Mouse (Mus musculus) heart, embryonic 15.5 days (tissue): Measurements from ENCODE around the gene P2rx2. TPM values are rescaled to one million over a fixed set of nuclear protein-coding genes. Genes with fewer than 3 reads are reported as not detected.

Experiments
- ATAC-seq: fragments of 200-750 bp; cut with Nextera tagmentation; replicated peaks from 2 replicates; pipeline ENCODE4 v1.8.0; 2017; ENCODE audit warnings: low read depth, moderate TSS enrichment; ENCODE audit not compliant: insufficient number of reproducible peaks, insufficient read depth, low FRiP score
- H3K27ac ChIP-seq: fragments of 300-500 bp; sonication (generic); 2 replicates; pipeline ENCODE4 v1.5.1; 2015; ENCODE audit warnings: mild to moderate bottlenecking, inconsistent platforms
- H3K27me3 ChIP-seq: fragments of 300-500 bp; sonication (generic); 2 replicates; pipeline ENCODE4 v1.6.1; 2015; ENCODE audit warnings: inconsistent platforms
- H3K36me3 ChIP-seq: fragments of 300-500 bp; sonication (generic); 2 replicates; pipeline ENCODE4 v1.6.1; 2015; ENCODE audit warnings: mild to moderate bottlenecking, inconsistent platforms
- H3K4me1 ChIP-seq: fragments of 300-500 bp; sonication (generic); replicated peaks from 2 replicates; pipeline ENCODE4 v1.6.1; 2015; ENCODE audit warnings: inconsistent platforms
- H3K4me2 ChIP-seq: fragments of 300-500 bp; sonication (generic); 2 replicates; pipeline ENCODE4 v1.6.1; 2015; ENCODE audit warnings: inconsistent platforms, mild to moderate bottlenecking, moderate library complexity
- H3K4me3 ChIP-seq: fragments of 300-500 bp; sonication (generic); 2 replicates; pipeline ENCODE4 v1.5.1; 2015; ENCODE audit warnings: mild to moderate bottlenecking, inconsistent platforms
- H3K9ac ChIP-seq: fragments of 300-500 bp; sonication (generic); 2 replicates; pipeline ENCODE4 v1.6.1; 2015; ENCODE audit warnings: mild to moderate bottlenecking, inconsistent platforms
- H3K9me3 ChIP-seq: fragments of 300-500 bp; sonication (generic); replicated peaks from 2 replicates; pipeline ENCODE4 v1.6.1; 2016; ENCODE audit warnings: inconsistent platforms
- WGBS: fragments of 180-500 bp; shearing (Covaris S2); methylation state at CpG from one replicate; pipeline ENCODE4 v1.1.7; 2015; ENCODE audit warnings: mixed read lengths; 5-methylcytosine and 5-hydroxymethylcytosine counted together
- polyA plus RNA-seq: library from polyadenylated mRNA; unstranded; fragments of >200 nt; fragmentation: Nextera tagmentation; extraction: Ambion mirVana; gene quantifications from 2 replicates; pipeline ENCODE4 v1.2.1, GENCODE M21; 2015

Gene P2rx2
- 0.50 and 0.68 TPM in 2 replicates for polyA plus RNA-seq

DNA sequence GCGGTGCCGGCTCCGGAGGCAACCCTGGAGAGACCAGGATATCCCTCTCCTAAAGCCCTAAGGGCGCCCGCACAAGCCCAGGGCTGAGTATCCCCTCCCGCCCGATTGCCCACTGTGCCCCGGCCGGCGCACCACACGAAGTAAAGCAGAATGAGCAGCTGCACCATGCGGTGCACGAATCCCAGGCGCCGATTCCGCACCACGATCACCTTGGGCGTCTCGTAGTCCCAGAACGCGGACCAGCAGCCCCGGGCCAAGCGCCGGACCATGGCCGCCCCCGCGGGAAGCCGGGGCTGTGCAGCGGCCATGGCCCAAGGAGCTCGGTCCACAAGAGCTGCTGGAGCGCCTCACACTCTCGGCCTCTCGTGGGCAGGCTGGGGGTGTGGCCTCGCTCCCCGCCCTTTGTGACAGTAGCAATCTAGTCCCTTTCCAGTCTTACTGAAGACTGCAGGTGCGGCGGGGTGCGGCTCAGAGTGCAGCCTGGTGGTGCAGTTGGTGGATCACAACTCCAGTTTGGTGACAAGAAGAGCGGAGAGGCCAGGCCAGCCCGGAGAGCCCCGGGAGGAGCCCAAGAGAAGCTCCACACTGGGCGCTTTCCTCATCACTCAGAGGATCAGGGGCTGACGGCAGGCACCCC is at the start of gene P2rx2:
P2rx2 (minus strand) TSS at position 565 of the 637 bp plus-strand sequence.
- Histone ChIP-seq H3K36me3 (no peaks in the 10 kb centered on the region), H3K9me3 (no peaks in the 10 kb centered on the region), H3K9ac (peak within 1 kb of the TSS; percentile 51), H3K27me3 (peaks cover 51% of the 10 kb centered on the region), H3K4me1 (peaks cover 16% of the 10 kb centered on the region), H3K4me3 (peak within 1 kb of the TSS; percentile 51), H3K27ac (no peak within 1 kb of the TSS), H3K4me2 (peak within 1 kb of the TSS; percentile 91)
- ATAC-seq: peak; percentile 50; the same call in 1 of the 2 replicates
- WGBS: 2% methylated on average over 43 of the region's 43 CpGs

- Histone ChIP-seq H3K4me1 (peaks cover 11% of the 10 kb centered on the region), H3K27me3 (peaks cover 2% of the 10 kb centered on the region; the same call in 1 of the 2 replicates), H3K27ac (no peak overlapping the region), H3K4me3 (no peak overlapping the region), H3K4me2 (no peak overlapping the region), H3K36me3 (no peaks in the 10 kb centered on the region), H3K9ac (no peak overlapping the region), H3K9me3 (no peaks in the 10 kb centered on the region)
- WGBS: 81% methylated on average over 5 of the region's 5 CpGs
- ATAC-seq: no peak
These were observed 49.7 kb upstream of the P2rx2 start for GRCm38 (mm10) chr5:110392727-110393126.

GRCm38 (mm10) chr5:110390631-110391030 is 47.6 kb upstream of the P2rx2 start:
- peaks cover 30% of the 10 kb centered on the region for H3K4me1 ChIP-seq
- H3K36me3 ChIP-seq: no peaks in the 10 kb centered on the region
- WGBS: 77% methylated on average over 4 of the region's 4 CpGs
- H3K27me3 ChIP-seq: peaks cover 5% of the 10 kb centered on the region
- H3K4me2 ChIP-seq: no peak overlapping the region
- H3K27ac ChIP-seq: peak overlapping the region; percentile 29; the same call in 1 of the 2 replicates
- H3K4me3 ChIP-seq: no peak overlapping the region
- no peaks in the 10 kb centered on the region for H3K9me3 ChIP-seq
- no peak overlapping the region for H3K9ac ChIP-seq
- ATAC-seq: no peak

DNA sequence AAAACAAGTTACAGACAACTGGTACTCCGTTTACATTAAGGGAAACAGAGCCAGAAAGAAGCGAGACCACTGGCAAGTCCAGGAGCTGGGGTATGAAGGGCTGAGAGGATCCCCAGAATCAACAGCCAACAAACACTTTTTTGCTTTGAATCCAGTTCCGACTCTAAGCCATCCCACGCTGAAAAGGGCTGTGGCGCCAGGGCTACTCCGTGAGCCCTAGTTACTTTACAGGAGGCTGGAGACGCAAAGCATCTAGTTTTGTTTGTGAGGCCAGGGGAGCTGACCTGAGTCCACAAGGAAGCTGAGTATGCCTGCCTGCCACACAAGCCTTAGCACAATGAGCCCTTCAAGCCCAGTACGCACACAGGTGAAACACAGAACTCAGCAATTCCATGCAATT is 44.3 kb upstream of the P2rx2 start:
- ATAC-seq: no peak
- Histone ChIP-seq H3K9me3 (no peaks in the 10 kb centered on the region), H3K4me2 (peak overlapping the region; percentile 77), H3K27me3 (peaks cover 5% of the 10 kb centered on the region), H3K4me3 (peak overlapping the region; percentile 56), H3K9ac (peak overlapping the region; percentile 55), H3K27ac (no peak overlapping the region), H3K36me3 (no peaks in the 10 kb centered on the region), H3K4me1 (peaks cover 30% of the 10 kb centered on the region)
- WGBS: 24% methylated on average over 8 of the region's 8 CpGs

DNA sequence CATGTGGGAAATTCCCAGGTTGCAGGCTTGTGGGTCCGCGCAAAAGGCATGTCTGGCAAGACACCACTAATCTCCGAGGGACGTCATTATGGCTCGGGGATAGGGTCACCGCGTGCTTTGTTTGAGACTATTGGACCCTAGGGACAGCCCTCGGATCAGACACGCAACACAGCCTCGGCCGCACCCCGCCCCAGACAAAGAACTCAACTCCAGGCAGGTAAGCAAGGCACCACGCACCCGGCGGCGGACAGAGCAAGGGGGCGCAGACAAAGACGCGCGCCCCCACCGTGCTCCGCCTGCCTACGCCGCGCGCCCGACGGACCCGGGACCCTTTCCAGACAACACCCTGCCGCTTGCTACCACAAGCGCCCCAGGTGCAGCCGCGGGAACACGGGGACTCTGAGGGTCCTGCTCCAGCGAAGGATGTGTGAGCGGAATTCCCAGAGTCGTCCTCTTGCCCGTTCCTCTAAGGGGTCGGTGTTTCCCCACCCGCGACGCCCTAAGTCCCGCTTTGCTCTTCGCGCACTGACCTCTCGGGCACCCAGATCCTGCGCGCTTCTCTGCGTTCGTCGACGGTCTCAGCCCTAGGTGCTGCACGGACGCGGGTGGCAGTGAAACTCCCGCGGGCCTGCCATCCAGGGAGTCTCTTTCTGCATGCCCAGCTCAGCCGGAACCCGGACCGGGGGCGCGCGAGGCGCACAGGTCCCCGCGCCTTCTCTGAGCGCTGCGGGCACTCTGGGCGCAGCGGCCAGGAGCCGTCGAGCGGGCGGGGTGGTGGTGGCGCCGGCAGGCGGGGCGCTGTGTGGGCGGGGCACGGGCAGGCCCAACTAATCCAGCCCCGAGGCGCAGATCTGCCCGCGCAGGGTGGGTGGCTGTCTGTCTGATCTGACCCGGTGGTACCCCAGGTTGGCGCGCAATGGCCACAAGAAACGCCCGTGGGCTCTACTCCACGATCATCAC is 43.6 kb upstream of the P2rx2 start:
- Histone ChIP-seq H3K4me3 (peak overlapping the region; percentile 56), H3K9ac (peak overlapping the region; percentile 55), H3K27ac (no peak overlapping the region), H3K36me3 (no peaks in the 10 kb centered on the region), H3K4me1 (peaks cover 30% of the 10 kb centered on the region), H3K27me3 (peaks cover 5% of the 10 kb centered on the region), H3K9me3 (no peaks in the 10 kb centered on the region), H3K4me2 (peak overlapping the region; percentile 77)
- WGBS: 1% methylated on average over 90 of the region's 90 CpGs
- ATAC-seq: peak; percentile 79

DNA sequence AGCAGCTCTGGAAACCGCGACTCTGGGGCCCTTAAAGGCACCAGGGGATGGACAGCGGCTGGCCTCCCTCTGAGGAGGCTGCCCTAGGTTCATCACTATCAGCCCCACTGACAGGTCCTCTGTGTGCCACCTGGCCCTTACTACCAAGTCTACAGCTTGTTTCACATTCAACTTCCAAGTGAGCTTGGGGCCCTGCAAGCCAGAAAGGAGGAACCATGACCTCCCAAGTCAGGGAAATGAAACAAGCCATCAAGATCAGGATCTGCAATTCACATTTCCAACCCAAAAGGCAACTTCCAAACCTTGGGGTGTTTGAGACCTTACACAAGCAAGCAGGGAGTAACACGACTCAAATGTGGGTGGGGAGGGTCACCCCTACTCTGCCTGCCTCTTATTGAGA is 42.3 kb upstream of the P2rx2 start:
- 0 out of 2 replicates have a peak overlapping the region, but pooled peaks have one; percentile 77 for H3K4me2 ChIP-seq
- peaks cover 5% of the 10 kb centered on the region for H3K27me3 ChIP-seq
- H3K27ac ChIP-seq: no peak overlapping the region
- WGBS: 53% methylated on average over 4 of the region's 4 CpGs
- H3K4me3 ChIP-seq: no peak overlapping the region
- no peak for ATAC-seq
- H3K9ac ChIP-seq: no peak overlapping the region
- H3K9me3 ChIP-seq: no peaks in the 10 kb centered on the region
- H3K4me1 ChIP-seq: peaks cover 27% of the 10 kb centered on the region
- H3K36me3 ChIP-seq: no peaks in the 10 kb centered on the region

- no peak overlapping the region for H3K4me3 ChIP-seq
- peaks cover 21% of the 10 kb centered on the region for H3K4me1 ChIP-seq
- no peak overlapping the region for H3K4me2 ChIP-seq
- H3K9me3 ChIP-seq: no peaks in the 10 kb centered on the region
- peaks cover 4% of the 10 kb centered on the region; the same call in 1 of the 2 replicates for H3K36me3 ChIP-seq
- H3K9ac ChIP-seq: no peak overlapping the region
- no peak for ATAC-seq
- 83% methylated on average over 6 of the region's 6 CpGs for WGBS
- peaks cover 5% of the 10 kb centered on the region for H3K27me3 ChIP-seq
- no peak overlapping the region for H3K27ac ChIP-seq
These were observed 41.5 kb upstream of the P2rx2 start for GRCm38 (mm10) chr5:110384491-110384890.

GRCm38 (mm10) chr5:110379823-110380222 is 36.8 kb upstream of the P2rx2 start:
- H3K4me1 ChIP-seq: no peaks in the 10 kb centered on the region
- no peak overlapping the region for H3K4me2 ChIP-seq
- H3K36me3 ChIP-seq: peaks cover 22% of the 10 kb centered on the region; the same call in 1 of the 2 replicates
- H3K4me3 ChIP-seq: no peak overlapping the region
- no peaks in the 10 kb centered on the region for H3K27me3 ChIP-seq
- H3K27ac ChIP-seq: no peak overlapping the region
- H3K9ac ChIP-seq: no peak overlapping the region
- no peak for ATAC-seq
- H3K9me3 ChIP-seq: no peaks in the 10 kb centered on the region
- 86% methylated on average over 4 of the region's 4 CpGs for WGBS

- Histone ChIP-seq H3K9me3 (no peaks in the 10 kb centered on the region), H3K4me1 (no peaks in the 10 kb centered on the region), H3K27me3 (no peaks in the 10 kb centered on the region), H3K27ac (no peak overlapping the region), H3K4me2 (no peak overlapping the region), H3K36me3 (peaks cover 26% of the 10 kb centered on the region; the same call in 1 of the 2 replicates), H3K4me3 (no peak overlapping the region), H3K9ac (no peak overlapping the region)
- ATAC-seq: no peak
- 89% methylated on average over 15 of the region's 15 CpGs for WGBS
These were observed 36.1 kb upstream of the P2rx2 start for GRCm38 (mm10) chr5:110379086-110379485.

GRCm38 (mm10) chr5:110378181-110378583 is 35.2 kb upstream of the P2rx2 start:
- Histone ChIP-seq H3K4me2 (no peak overlapping the region), H3K27me3 (no peaks in the 10 kb centered on the region), H3K9ac (no peak overlapping the region), H3K9me3 (no peaks in the 10 kb centered on the region), H3K4me3 (no peak overlapping the region), H3K27ac (no peak overlapping the region), H3K36me3 (peaks cover 26% of the 10 kb centered on the region; the same call in 1 of the 2 replicates), H3K4me1 (no peaks in the 10 kb centered on the region)
- WGBS: 43% methylated on average over 20 of the region's 20 CpGs
- ATAC-seq: peak; percentile 21; the same call in 1 of the 2 replicates

GRCm38 (mm10) chr5:110376802-110377433 is 33.9 kb upstream of the P2rx2 start:
- Histone ChIP-seq H3K4me2 (no peak overlapping the region), H3K27ac (no peak overlapping the region)
- ATAC-seq: no peak

More at GRCm38 (mm10) chr5:110376802-110377433, 33.9 kb upstream of the P2rx2 start:
- Histone ChIP-seq H3K27me3 (no peaks in the 10 kb centered on the region), H3K9me3 (no peaks in the 10 kb centered on the region), H3K4me1 (no peaks in the 10 kb centered on the region), H3K36me3 (peaks cover 26% of the 10 kb centered on the region; the same call in 1 of the 2 replicates), H3K4me3 (no peak overlapping the region), H3K9ac (no peak overlapping the region)
- 52% methylated on average over 8 of the region's 8 CpGs for WGBS
